Mouse (Mus musculus) C2C12 (cell line): ENCODE results near the gene Lrrc17.
"Not testable (repeated sequence)": the region's sequence is repeated elsewhere in the genome, so short reads cannot be mapped to it uniquely, and the experiment has no call there.

Experiments
- CTCF ChIP-seq: IDR thresholded peaks from one replicate; pipeline ENCODE4 v1.5.1; 2011; ENCODE audit not compliant: control insufficient read depth, insufficient read depth, insufficient read length
- MAX ChIP-seq: IDR thresholded peaks from one replicate; pipeline ENCODE4 v1.6.1; 2011; ENCODE audit warnings: mild to moderate bottlenecking, control low read depth
- USF1 ChIP-seq: IDR thresholded peaks from one replicate; pipeline ENCODE4 v1.6.1; 2011; ENCODE audit warnings: low read depth, mild to moderate bottlenecking, control low read depth, moderate library complexity

- TF ChIP-seq CTCF, MAX, USF1: not testable (repeated sequence)
These were observed 70.9 kb downstream of the Lrrc17 start for GRCm38 (mm10) chr5:21614299-21614698.
